Mouse (Mus musculus): ENCODE results near the gene Thrb. TPM values are rescaled to one million over a fixed set of nuclear protein-coding genes. Genes with fewer than 3 reads are reported as not detected.

Thrb gene
- polyA plus RNA-seq, 1 experiment from 2014 or later: 0.12 TPM

GRCm38 (mm10) chr14:17972132-17972531 is 312.1 kb downstream of the Thrb start:
- Histone ChIP-seq H3K9me3 (ENCODE audit: control insufficient read depth, low read length) (no peaks in the 10 kb centered on the region), H3K27ac (replicated peaks; ENCODE audit: low read depth, low read length) (no peak overlapping the region), H3K4me3 (ENCODE audit: low read depth, low read length) (no peak overlapping the region), H3K4me1 (ENCODE audit: control insufficient read depth, insufficient read depth, low read length) (no peaks in the 10 kb centered on the region), H3K4me2 (ENCODE audit: low read depth, severe bottlenecking) (no peak overlapping the region), H3K36me3 (ENCODE audit: control insufficient read depth, insufficient read depth, low read length) (no peaks in the 10 kb centered on the region), H3K27me3 (ENCODE audit: control insufficient read depth, insufficient read depth, low read length) (no peaks in the 10 kb centered on the region), H3K9ac (ENCODE audit: low read length) (no peak overlapping the region)
- ATAC-seq (ENCODE audit: insufficient number of reproducible peaks, low FRiP score, low TSS enrichment, low read depth) (no peak), DNase-seq (ENCODE audit: low spot score) (no peak)
- WGBS: 88% methylated on average over 4 of the region's 4 CpGs

DNA sequence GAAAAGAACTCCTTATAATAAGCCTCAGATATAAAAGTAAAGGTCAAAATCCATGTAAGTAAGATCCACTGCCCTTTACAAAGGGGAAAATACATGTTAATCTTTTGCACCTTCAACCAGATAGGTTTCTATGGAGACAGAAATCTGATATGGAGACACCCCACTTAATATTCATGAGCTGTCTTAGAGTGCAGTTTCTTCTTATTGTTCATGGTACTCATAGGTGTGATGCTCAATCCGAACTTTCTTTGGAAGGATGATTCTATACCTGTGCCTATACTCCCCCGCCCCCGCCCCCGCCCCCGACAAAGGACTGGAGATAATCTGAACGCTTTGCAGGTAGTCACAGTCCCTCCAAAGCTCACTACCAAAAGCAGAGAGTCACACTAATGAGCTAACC is 312.6 kb downstream of the Thrb start:
- Histone ChIP-seq H3K27ac (replicated peaks; ENCODE audit: low read depth, low read length) (no peak overlapping the region), H3K4me1 (ENCODE audit: control insufficient read depth, insufficient read depth, low read length) (no peaks in the 10 kb centered on the region), H3K27me3 (ENCODE audit: control insufficient read depth, insufficient read depth, low read length) (no peaks in the 10 kb centered on the region), H3K9me3 (ENCODE audit: control insufficient read depth, low read length) (no peaks in the 10 kb centered on the region), H3K4me3 (ENCODE audit: low read depth, low read length) (no peak overlapping the region), H3K4me2 (ENCODE audit: low read depth, severe bottlenecking) (no peak overlapping the region), H3K9ac (ENCODE audit: low read length) (no peak overlapping the region), H3K36me3 (ENCODE audit: control insufficient read depth, insufficient read depth, low read length) (no peaks in the 10 kb centered on the region)
- 82% methylated on average over 6 of the region's 6 CpGs for WGBS
- DNase-seq (ENCODE audit: low spot score) (no peak), ATAC-seq (ENCODE audit: insufficient number of reproducible peaks, low FRiP score, low TSS enrichment, low read depth) (no peak)

DNA sequence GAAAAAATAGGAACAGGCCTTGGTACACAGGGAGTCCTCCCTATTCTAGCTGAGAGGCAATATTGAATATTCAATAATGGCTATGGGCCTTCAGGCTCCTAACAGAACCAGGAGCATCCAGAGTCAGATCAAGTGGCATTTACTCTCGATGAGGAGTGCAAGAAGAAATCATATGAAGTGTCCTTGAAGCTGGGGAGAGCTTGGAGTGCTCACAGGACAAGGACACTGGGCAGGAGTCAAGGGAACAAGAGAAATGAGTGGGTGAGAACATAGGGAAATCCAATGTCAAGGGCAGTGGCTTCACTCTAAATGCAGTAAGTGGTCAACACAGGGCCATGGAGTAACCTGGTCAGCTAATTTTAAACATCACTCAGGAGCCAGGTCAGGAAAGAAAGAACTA is 315.7 kb downstream of the Thrb start:
- Histone ChIP-seq H3K4me2 (ENCODE audit: low read depth, severe bottlenecking) (no peak overlapping the region), H3K4me1 (ENCODE audit: control insufficient read depth, insufficient read depth, low read length) (no peaks in the 10 kb centered on the region), H3K4me3 (ENCODE audit: low read depth, low read length) (no peak overlapping the region), H3K9ac (ENCODE audit: low read length) (no peak overlapping the region), H3K27me3 (ENCODE audit: control insufficient read depth, insufficient read depth, low read length) (no peaks in the 10 kb centered on the region), H3K9me3 (ENCODE audit: control insufficient read depth, low read length) (no peaks in the 10 kb centered on the region), H3K36me3 (ENCODE audit: control insufficient read depth, insufficient read depth, low read length) (no peaks in the 10 kb centered on the region), H3K27ac (replicated peaks; ENCODE audit: low read depth, low read length) (no peak overlapping the region)
- no peak for DNase-seq (ENCODE audit: low spot score)
- WGBS: 79% methylated on average over 1 of the region's 1 CpGs
- no peak for ATAC-seq (ENCODE audit: insufficient number of reproducible peaks, low FRiP score, low TSS enrichment, low read depth)

DNA sequence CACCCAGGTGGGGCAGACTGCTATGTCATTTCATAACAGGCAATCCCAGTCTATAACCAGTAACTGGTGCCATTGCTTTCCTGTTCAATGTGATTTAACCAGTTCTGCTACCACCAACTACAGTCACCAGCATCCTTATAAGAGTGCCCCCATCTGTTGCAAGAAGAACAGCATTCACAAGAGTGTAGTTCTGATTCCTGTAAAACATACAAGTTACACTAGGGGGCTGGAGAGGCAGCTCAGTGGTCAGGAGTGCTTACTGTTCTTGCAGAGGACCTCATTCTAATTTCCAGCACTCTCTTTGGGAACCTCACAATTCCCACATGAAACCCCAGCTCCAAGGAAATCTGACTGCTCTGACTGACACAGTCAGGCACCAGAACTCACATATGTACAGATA is 318.2 kb downstream of the Thrb start:
- no peaks in the 10 kb centered on the region for H3K9me3 ChIP-seq (ENCODE audit: control insufficient read depth, low read length)
- H3K36me3 ChIP-seq (ENCODE audit: control insufficient read depth, insufficient read depth, low read length): no peaks in the 10 kb centered on the region
- no peaks in the 10 kb centered on the region for H3K27me3 ChIP-seq (ENCODE audit: control insufficient read depth, insufficient read depth, low read length)
- ATAC-seq (ENCODE audit: insufficient number of reproducible peaks, low FRiP score, low TSS enrichment, low read depth) (no peak), DNase-seq (ENCODE audit: low spot score) (no peak)
- H3K4me2 ChIP-seq (ENCODE audit: low read depth, severe bottlenecking): no peak overlapping the region
- H3K4me1 ChIP-seq (ENCODE audit: control insufficient read depth, insufficient read depth, low read length): no peaks in the 10 kb centered on the region
- H3K9ac ChIP-seq (ENCODE audit: low read length): no peak overlapping the region
- H3K27ac ChIP-seq (replicated peaks; ENCODE audit: low read depth, low read length): no peak overlapping the region
- no peak overlapping the region for H3K4me3 ChIP-seq (ENCODE audit: low read depth, low read length)

- ATAC-seq (ENCODE audit: insufficient number of reproducible peaks, low FRiP score, low TSS enrichment, low read depth) (no peak), DNase-seq (ENCODE audit: low spot score) (no peak)
- WGBS: 78% methylated on average over 3 of the region's 3 CpGs
- no peak overlapping the region for H3K27ac ChIP-seq (replicated peaks; ENCODE audit: low read depth, low read length)
- H3K4me2 ChIP-seq (ENCODE audit: low read depth, severe bottlenecking): no peak overlapping the region
- H3K4me1 ChIP-seq (ENCODE audit: control insufficient read depth, insufficient read depth, low read length): no peaks in the 10 kb centered on the region
- no peak overlapping the region for H3K9ac ChIP-seq (ENCODE audit: low read length)
- H3K9me3 ChIP-seq (ENCODE audit: control insufficient read depth, low read length): no peaks in the 10 kb centered on the region
- no peaks in the 10 kb centered on the region for H3K36me3 ChIP-seq (ENCODE audit: control insufficient read depth, insufficient read depth, low read length)
- H3K4me3 ChIP-seq (ENCODE audit: low read depth, low read length): no peak overlapping the region
- H3K27me3 ChIP-seq (ENCODE audit: control insufficient read depth, insufficient read depth, low read length): no peaks in the 10 kb centered on the region
Observed at GRCm38 (mm10) chr14:17981258-17981657, 321.2 kb downstream of the Thrb start.

DNA sequence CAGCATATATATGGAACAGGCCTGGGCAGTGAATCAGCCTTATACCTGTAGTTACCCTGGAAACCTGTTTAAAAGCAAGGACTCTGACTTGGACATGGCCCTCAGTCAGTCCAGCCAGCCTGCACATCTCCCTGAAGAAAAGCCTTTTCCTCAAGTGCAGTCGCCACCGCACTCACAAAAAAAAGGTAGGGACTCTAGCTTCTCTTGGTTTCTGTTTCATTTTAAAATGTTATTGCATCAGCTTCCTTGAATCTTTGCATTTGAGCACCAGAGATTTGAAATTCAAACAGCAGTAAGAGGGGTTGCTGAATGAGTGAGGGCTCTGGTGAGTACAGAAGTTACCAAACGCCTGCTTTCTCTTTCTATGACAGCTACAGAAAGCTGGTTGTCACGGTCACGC is 322.0 kb downstream of the Thrb start:
- no peaks in the 10 kb centered on the region for H3K4me1 ChIP-seq (ENCODE audit: control insufficient read depth, insufficient read depth, low read length)
- WGBS: 94% methylated on average over 5 of the region's 5 CpGs
- H3K27ac ChIP-seq (replicated peaks; ENCODE audit: low read depth, low read length): no peak overlapping the region
- H3K4me2 ChIP-seq (ENCODE audit: low read depth, severe bottlenecking): no peak overlapping the region
- H3K4me3 ChIP-seq (ENCODE audit: low read depth, low read length): no peak overlapping the region
- H3K36me3 ChIP-seq (ENCODE audit: control insufficient read depth, insufficient read depth, low read length): no peaks in the 10 kb centered on the region
- DNase-seq (ENCODE audit: low spot score) (no peak), ATAC-seq (ENCODE audit: insufficient number of reproducible peaks, low FRiP score, low TSS enrichment, low read depth) (no peak)
- no peaks in the 10 kb centered on the region for H3K27me3 ChIP-seq (ENCODE audit: control insufficient read depth, insufficient read depth, low read length)
- no peak overlapping the region for H3K9ac ChIP-seq (ENCODE audit: low read length)
- H3K9me3 ChIP-seq (ENCODE audit: control insufficient read depth, low read length): no peaks in the 10 kb centered on the region

DNA sequence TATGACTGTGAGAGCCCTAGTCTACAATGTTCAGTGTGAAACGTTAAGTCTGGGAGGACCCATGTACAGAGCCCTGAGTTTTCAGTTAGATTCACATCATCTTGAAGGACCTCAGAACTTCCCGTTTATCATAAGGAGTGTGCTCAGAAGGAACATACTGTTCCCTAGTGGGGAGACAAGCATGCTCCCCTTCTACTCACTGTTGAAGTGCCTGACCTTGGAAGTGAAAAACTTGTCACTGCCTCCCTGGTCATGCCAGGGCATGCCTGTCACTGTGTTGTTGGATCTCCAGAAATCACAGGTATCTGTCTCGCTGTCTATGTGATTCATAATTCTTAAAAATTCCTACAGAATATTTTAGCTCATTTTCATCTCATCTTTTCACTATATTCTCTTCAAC is 323.3 kb downstream of the Thrb start:
- no peaks in the 10 kb centered on the region for H3K27me3 ChIP-seq (ENCODE audit: control insufficient read depth, insufficient read depth, low read length)
- ATAC-seq (ENCODE audit: insufficient number of reproducible peaks, low FRiP score, low TSS enrichment, low read depth) (no peak), DNase-seq (ENCODE audit: low spot score) (no peak)
- no peaks in the 10 kb centered on the region for H3K36me3 ChIP-seq (ENCODE audit: control insufficient read depth, insufficient read depth, low read length)
- H3K27ac ChIP-seq (replicated peaks; ENCODE audit: low read depth, low read length): no peak overlapping the region
- no peaks in the 10 kb centered on the region for H3K9me3 ChIP-seq (ENCODE audit: control insufficient read depth, low read length)
- H3K4me3 ChIP-seq (ENCODE audit: low read depth, low read length): no peak overlapping the region
- H3K9ac ChIP-seq (ENCODE audit: low read length): no peak overlapping the region
- WGBS: 79% methylated on average over 3 of the region's 3 CpGs
- H3K4me2 ChIP-seq (ENCODE audit: low read depth, severe bottlenecking): no peak overlapping the region
- H3K4me1 ChIP-seq (ENCODE audit: control insufficient read depth, insufficient read depth, low read length): no peaks in the 10 kb centered on the region

- Histone ChIP-seq H3K9ac (ENCODE audit: low read length) (no peak overlapping the region), H3K9me3 (ENCODE audit: control insufficient read depth, low read length) (no peaks in the 10 kb centered on the region), H3K36me3 (ENCODE audit: control insufficient read depth, insufficient read depth, low read length) (no peaks in the 10 kb centered on the region), H3K4me2 (ENCODE audit: low read depth, severe bottlenecking) (no peak overlapping the region), H3K27me3 (ENCODE audit: control insufficient read depth, insufficient read depth, low read length) (no peaks in the 10 kb centered on the region), H3K4me1 (ENCODE audit: control insufficient read depth, insufficient read depth, low read length) (no peaks in the 10 kb centered on the region), H3K27ac (replicated peaks; ENCODE audit: low read depth, low read length) (no peak overlapping the region), H3K4me3 (ENCODE audit: low read depth, low read length) (no peak overlapping the region)
- ATAC-seq (ENCODE audit: insufficient number of reproducible peaks, low FRiP score, low TSS enrichment, low read depth) (no peak), DNase-seq (ENCODE audit: low spot score) (no peak)
- WGBS: 64% methylated on average over 6 of the region's 6 CpGs
Observed at GRCm38 (mm10) chr14:17983839-17984238, 323.8 kb downstream of the Thrb start.

GRCm38 (mm10) chr14:17988580-17988979 is 328.5 kb downstream of the Thrb start:
- Histone ChIP-seq H3K36me3 (ENCODE audit: control insufficient read depth, insufficient read depth, low read length) (no peaks in the 10 kb centered on the region), H3K27ac (replicated peaks; ENCODE audit: low read depth, low read length) (no peak overlapping the region), H3K4me3 (ENCODE audit: low read depth, low read length) (no peak overlapping the region), H3K4me1 (ENCODE audit: control insufficient read depth, insufficient read depth, low read length) (no peaks in the 10 kb centered on the region), H3K27me3 (ENCODE audit: control insufficient read depth, insufficient read depth, low read length) (no peaks in the 10 kb centered on the region), H3K4me2 (ENCODE audit: low read depth, severe bottlenecking) (no peak overlapping the region), H3K9me3 (ENCODE audit: control insufficient read depth, low read length) (no peaks in the 10 kb centered on the region), H3K9ac (ENCODE audit: low read length) (no peak overlapping the region)
- WGBS: 85% methylated on average over 2 of the region's 2 CpGs
- DNase-seq (ENCODE audit: low spot score) (no peak), ATAC-seq (ENCODE audit: insufficient number of reproducible peaks, low FRiP score, low TSS enrichment, low read depth) (no peak)
